Mouse (Mus musculus) heart, embryonic 12.5 days (tissue): Measurements from ENCODE around the gene Gm28539. TPM values are rescaled to one million over a fixed set of nuclear protein-coding genes. Genes with fewer than 3 reads are reported as not detected.

Experiments used
- polyA plus RNA-seq: library from polyadenylated mRNA; unstranded; fragments of >200 nt; fragmentation: Nextera tagmentation; extraction: Ambion mirVana; gene quantifications from 2 replicates; pipeline ENCODE4 v1.2.1, GENCODE M21; 2016

Gene Gm28539
- polyA plus RNA-seq, 1 experiment from 2014 or later, result not detected

Other genes starting within 250 kb of the Gm28539 start
- gene Tbx1, start 245.9 kb upstream of the Gm28539 start, polyA plus RNA-seq, result 0.13 and 0.67 TPM in 2 replicates
- gene Gp1bb, start 214.2 kb upstream of the Gm28539 start, polyA plus RNA-seq, result 5.5 and 7.9 TPM in 2 replicates
- 1.2 and 1.8 TPM in 2 replicates for gene Gm49601, start 210.2 kb upstream of the Gm28539 start, polyA plus RNA-seq
- 6.3 and 6.5 TPM in 2 replicates for gene Sept5, start 206.6 kb upstream of the Gm28539 start, polyA plus RNA-seq
- gene Cldn5, start 59.7 kb upstream of the Gm28539 start, polyA plus RNA-seq, result 5.3 and 6.4 TPM in 2 replicates
- 71.7 and 73.0 TPM in 2 replicates for gene Ufd1, start 24.8 kb upstream of the Gm28539 start, polyA plus RNA-seq
- 38.6 and 38.9 TPM in 2 replicates for gene Cdc45, start 24.6 kb upstream of the Gm28539 start, polyA plus RNA-seq
- 32.7 and 34.7 TPM in 2 replicates for gene 2510002D24Rik, start within 50 bp of the Gm28539 start, polyA plus RNA-seq
- 87.2 and 89.1 TPM in 2 replicates for gene Mrpl40, start 40.3 kb downstream of the Gm28539 start, polyA plus RNA-seq
- 14.2 and 14.6 TPM in 2 replicates for gene Hira, start 40.5 kb downstream of the Gm28539 start, polyA plus RNA-seq